Comparison of ENCODE assay signal across 19 mouse cellular contexts in the genomic region with DNA sequence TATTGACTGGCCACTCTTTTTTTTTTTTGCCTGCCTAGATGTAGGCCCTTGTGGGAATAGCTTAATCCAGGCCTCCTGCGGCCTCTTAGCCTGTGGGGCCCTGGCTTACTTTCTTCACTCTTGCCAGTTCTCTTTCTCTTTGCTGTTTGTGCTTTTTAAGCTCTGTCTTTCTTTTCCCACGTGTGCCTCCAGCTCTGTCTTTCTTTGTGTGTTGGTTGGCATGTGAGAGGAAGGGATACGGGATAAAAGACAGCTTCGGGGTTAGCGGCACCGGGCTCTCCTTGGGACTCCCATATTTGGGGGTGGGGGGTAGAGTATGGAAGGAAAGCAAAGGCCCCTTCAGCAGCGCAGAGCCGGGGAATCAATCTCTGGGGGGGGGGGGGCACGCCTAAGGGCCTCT.
A peak's percentile ranks its signal among the peaks of the same experiment; 100 is the strongest.
DNase-seq lines count a peak whose midpoint lies in the region; ATAC-seq and TF ChIP-seq lines count a peak whose summit lies in the region.
"Had no signal": no experiment of that assay in that cellular context is flagged by ENCODE, and none has a peak within 500 bp of the region (broad histone marks: within the 10 kb centered on the region; RNA-seq: fewer than 3 reads in every experiment).

No protein-coding gene starts in this region.

- ATAC-seq in kidney, embryonic 16.5 days (ENCODE audit: low FRiP score, low TSS enrichment): no peak
- ATAC-seq in embryonic facial prominence, embryonic 14.5 days (ENCODE audit: low read depth): no peak
- no peak for ATAC-seq in limb, embryonic 12.5 days (ENCODE audit: insufficient number of reproducible peaks, insufficient read depth, low FRiP score, low TSS enrichment, low read depth)
- ATAC-seq: activated CD4-positive, CD25-positive, alpha-beta regulatory T cell, adult 4 months; inflammation-experienced regulatory T-cells, adult 6 months; midbrain, embryonic 16.5 days had no signal

- no peaks in the 10 kb centered on the region for H3K9me3 ChIP-seq in kidney, embryonic 16.5 days (ENCODE audit: low read length)
- no peaks in the 10 kb centered on the region for H3K9me3 ChIP-seq in embryonic facial prominence, embryonic 14.5 days (ENCODE audit: control insufficient read depth, low read length)
- H3K9me3 ChIP-seq in limb, embryonic 12.5 days: no peaks in the 10 kb centered on the region
- H3K9me3 ChIP-seq: hindbrain, embryonic 13.5 days; liver, embryonic 13.5 days; megakaryocyte, embryonic 14.5 days had no signal

- no peak for TF ChIP-seq POLR2A in brain, embryonic 14.5 days (IDR thresholded peaks at IDR 0.05; ENCODE audit: borderline replicate concordance, extremely low read depth, insufficient read depth, insufficient read length, poor library complexity, severe bottlenecking)

- H3K36me3 ChIP-seq in kidney, embryonic 16.5 days (ENCODE audit: insufficient read depth, low read length): no peaks in the 10 kb centered on the region
- no peaks in the 10 kb centered on the region for H3K36me3 ChIP-seq in embryonic facial prominence, embryonic 14.5 days (ENCODE audit: control insufficient read depth, insufficient read depth, low read length)
- H3K36me3 ChIP-seq in limb, embryonic 12.5 days: no peaks in the 10 kb centered on the region
- H3K36me3 ChIP-seq: hindbrain, embryonic 13.5 days; liver, embryonic 13.5 days had no signal

- TF ChIP-seq CTCF in brain, embryonic 14.5 days (IDR thresholded peaks at IDR 0.05; ENCODE audit: borderline replicate concordance, extremely low read depth, insufficient read depth, insufficient read length): no peak

- H3K4me2 ChIP-seq in kidney, embryonic 16.5 days (replicated peaks; ENCODE audit: low read depth, low read length): no peak overlapping the region
- H3K4me2 ChIP-seq in embryonic facial prominence, embryonic 14.5 days (ENCODE audit: low read depth, low read length): no peak overlapping the region
- H3K4me2 ChIP-seq in limb, embryonic 12.5 days: no peak overlapping the region
- H3K4me2 ChIP-seq: hindbrain, embryonic 13.5 days; liver, embryonic 13.5 days had no signal

- WGBS in kidney, embryonic 16.5 days: 67% methylated on average over 9 of the region's 9 CpGs
- WGBS in embryonic facial prominence, embryonic 14.5 days: 69% methylated on average over 9 of the region's 9 CpGs
- WGBS in limb, embryonic 12.5 days: 78% methylated on average over 9 of the region's 9 CpGs

- DNase-seq in kidney, postnatal 14 days: no peak
- peak; percentile 64 for DNase-seq in brain, embryonic 14.5 days (ENCODE audit: low read depth)
- DNase-seq in embryonic facial prominence, embryonic 14.5 days (ENCODE audit: low spot score): no peak
- no peak for DNase-seq in right cerebral cortex, postnatal 25 days
- DNase-seq in lung, postnatal 4 days: no peak
- DNase-seq: adrenal gland, postnatal 10 days; cerebellum, adult 8-10 months; cerebellum, postnatal 36 days; left cerebral cortex, postnatal 4 days; liver, embryonic 13.5 days; lung, adult 2 months; lung, postnatal 14 days had no signal

- peak overlapping the region; percentile 10 for H3K27ac ChIP-seq in kidney, embryonic 16.5 days (ENCODE audit: low read length)
- H3K27ac ChIP-seq in embryonic facial prominence, embryonic 14.5 days (replicated peaks; ENCODE audit: low read depth, low read length): 0 out of 2 replicates have a peak overlapping the region, but pooled peaks have one; percentile 4
- H3K27ac ChIP-seq in limb, embryonic 12.5 days: peak overlapping the region; percentile 57
- H3K27ac ChIP-seq: hindbrain, embryonic 13.5 days; liver, embryonic 13.5 days had no signal

- no peaks in the 10 kb centered on the region for H3K27me3 ChIP-seq in kidney, embryonic 16.5 days (ENCODE audit: insufficient read depth, low read length)
- H3K27me3 ChIP-seq in embryonic facial prominence, embryonic 14.5 days (replicated peaks; ENCODE audit: control insufficient read depth, insufficient read depth, low read length): no peaks in the 10 kb centered on the region
- H3K27me3 ChIP-seq in limb, embryonic 12.5 days: no peaks in the 10 kb centered on the region
- H3K27me3 ChIP-seq: hindbrain, embryonic 13.5 days; liver, embryonic 13.5 days had no signal

- no peak overlapping the region for H3K4me3 ChIP-seq in kidney, embryonic 16.5 days (ENCODE audit: low read length)
- H3K4me3 ChIP-seq in embryonic facial prominence, embryonic 14.5 days (ENCODE audit: low read depth, low read length): no peak overlapping the region
- no peak overlapping the region for H3K4me3 ChIP-seq in limb, embryonic 12.5 days (replicated peaks)
- H3K4me3 ChIP-seq: hindbrain, embryonic 13.5 days; liver, embryonic 13.5 days; megakaryocyte, embryonic 14.5 days had no signal

- peaks cover 21% of the 10 kb centered on the region; the same call in 1 of the 2 replicates for H3K4me1 ChIP-seq in kidney, embryonic 16.5 days (ENCODE audit: insufficient read depth, low read length)
- no peaks in the 10 kb centered on the region for H3K4me1 ChIP-seq in embryonic facial prominence, embryonic 14.5 days (ENCODE audit: control insufficient read depth, insufficient read depth, low read length)
- H3K4me1 ChIP-seq in limb, embryonic 12.5 days (replicated peaks): peaks cover 13% of the 10 kb centered on the region
- H3K4me1 ChIP-seq: liver, embryonic 13.5 days; megakaryocyte, embryonic 14.5 days had no signal

- H3K9ac ChIP-seq in kidney, embryonic 16.5 days (replicated peaks; ENCODE audit: low read length): no peak overlapping the region
- H3K9ac ChIP-seq in embryonic facial prominence, embryonic 14.5 days (ENCODE audit: low read depth, low read length): no peak overlapping the region
- H3K9ac ChIP-seq in limb, embryonic 12.5 days (replicated peaks): no peak overlapping the region
- H3K9ac ChIP-seq: hindbrain, embryonic 13.5 days; liver, embryonic 13.5 days had no signal

Comparison
In these comparisons a context has a peak if more than half of its experiments do, and no peak if none do; other contexts are left out.
1. H3K27ac ChIP-seq: peak in every context shown above with its lines; median percentile 57 in limb, embryonic 12.5 days; 10 in kidney, embryonic 16.5 days; 4 in embryonic facial prominence, embryonic 14.5 days.